Mouse (Mus musculus) heart, postnatal 0 days (tissue): ENCODE results near the gene Ccser1.

ENCODE experiments used
- CTCF ChIP-seq: IDR thresholded peaks from 2 replicates; pipeline ENCODE4 v1.5.1; 2016; ENCODE audit warnings: antibody characterized with exemption, control low read depth, low read depth
- EP300 ChIP-seq: IDR thresholded peaks from 2 replicates; pipeline ENCODE4 v1.6.1; 2016; ENCODE audit warnings: antibody characterized with exemption, low read depth

DNA sequence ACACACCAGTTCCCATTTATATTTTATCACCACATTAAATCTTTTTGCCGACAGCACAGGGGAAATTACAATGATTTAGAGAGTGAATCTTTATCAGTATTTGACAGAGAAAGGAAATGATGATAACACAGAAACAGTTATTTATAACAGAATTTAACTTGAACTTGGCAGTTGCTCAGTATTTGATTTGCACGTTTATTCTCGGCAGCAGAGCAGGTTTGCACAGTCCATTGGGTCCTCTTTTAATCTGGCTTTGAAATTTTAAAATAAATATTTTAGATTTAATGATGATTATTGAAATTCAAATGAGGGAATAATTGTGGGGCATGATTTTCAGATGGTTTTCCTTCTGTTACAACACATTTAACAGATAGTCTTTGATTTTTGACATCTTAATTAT, 305.2 kb downstream of the Ccser1 start:
- no peak for TF ChIP-seq CTCF
- TF ChIP-seq EP300, result no peak
